32 mouse cellular contexts compared by ENCODE assay signal in the genomic region with DNA sequence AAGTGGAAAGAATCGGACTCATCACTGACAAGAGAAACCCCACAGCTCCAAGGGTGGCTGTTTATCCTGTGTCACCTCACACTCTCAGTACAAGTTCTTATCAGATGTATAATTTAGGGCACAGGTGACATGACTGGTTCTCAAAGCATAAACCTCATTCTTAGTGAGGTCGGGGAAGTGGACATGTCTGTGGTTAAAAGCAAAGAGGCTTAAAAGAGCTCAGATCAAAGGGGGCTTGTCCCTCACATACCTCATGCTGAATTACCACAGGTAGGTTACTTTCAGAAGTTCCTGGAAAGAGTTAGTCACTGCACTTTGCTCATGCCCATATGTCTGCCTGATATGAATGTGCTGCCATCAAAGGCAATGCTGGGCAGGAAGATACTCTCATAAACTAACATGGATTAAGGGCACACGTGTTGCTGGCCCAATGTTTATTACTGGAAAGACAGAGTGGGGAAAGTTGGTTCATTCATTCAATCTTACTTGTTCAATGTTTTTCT. TPM values are rescaled to one million over a fixed set of nuclear protein-coding genes. Genes with fewer than 3 reads are reported as not detected.
DNase-seq lines count a peak whose midpoint lies in the region; ATAC-seq and TF ChIP-seq lines count a peak whose summit lies in the region.
"Had no signal": no experiment of that assay in that cellular context is flagged by ENCODE, and none has a peak within 500 bp of the region (broad histone marks: within the 10 kb centered on the region; RNA-seq: fewer than 3 reads in every experiment).

No protein-coding gene starts in this region.

- 83% methylated on average over 3 of the region's 3 CpGs for WGBS in kidney, embryonic 16.5 days
- 40% methylated on average over 3 of the region's 3 CpGs for WGBS in thymus, adult 2 months

- TF ChIP-seq POLR2A in thymus, adult 2 months (IDR thresholded peaks at IDR 0.05; ENCODE audit: control insufficient read depth, extremely low read depth, insufficient read depth, low read length, poor library complexity), result no peak

- no peaks in the 10 kb centered on the region for H3K27me3 ChIP-seq in kidney, embryonic 16.5 days (ENCODE audit: insufficient read depth, low read length)
- no peaks in the 10 kb centered on the region for H3K27me3 ChIP-seq in thymus, adult 2 months (ENCODE audit: control insufficient read depth, insufficient read depth, low read length)
- H3K27me3 ChIP-seq: forebrain, embryonic 13.5 days; hindbrain, embryonic 12.5 days; hindbrain, embryonic 15.5 days had no signal

- H3K27ac ChIP-seq in kidney, embryonic 16.5 days (ENCODE audit: low read length), result no peak overlapping the region
- H3K27ac ChIP-seq in thymus, adult 2 months (ENCODE audit: control insufficient read depth, insufficient read depth, low read length), result no peak overlapping the region
- H3K27ac ChIP-seq: forebrain, embryonic 10.5 days; forebrain, embryonic 13.5 days; gastrocnemius, adult 2 months; hindbrain, embryonic 12.5 days; hindbrain, embryonic 15.5 days had no signal

- H3K9ac ChIP-seq in kidney, embryonic 16.5 days (replicated peaks; ENCODE audit: low read length), result no peak overlapping the region
- H3K9ac ChIP-seq: forebrain, embryonic 13.5 days; hindbrain, embryonic 12.5 days; hindbrain, embryonic 15.5 days had no signal

- H3K4me3 ChIP-seq in kidney, embryonic 16.5 days (ENCODE audit: low read length), result no peak overlapping the region
- H3K4me3 ChIP-seq in thymus, adult 2 months (ENCODE audit: control insufficient read depth, insufficient read depth, low read length), result no peak overlapping the region
- H3K4me3 ChIP-seq: forebrain, embryonic 10.5 days; forebrain, embryonic 13.5 days; gastrocnemius, adult 2 months; hindbrain, embryonic 12.5 days; hindbrain, embryonic 15.5 days had no signal

- no peaks in the 10 kb centered on the region for H3K4me1 ChIP-seq in kidney, embryonic 16.5 days (ENCODE audit: insufficient read depth, low read length)
- H3K4me1 ChIP-seq in thymus, adult 2 months (replicated peaks; ENCODE audit: control insufficient read depth, insufficient read depth, low read length), result no peaks in the 10 kb centered on the region
- H3K4me1 ChIP-seq: forebrain, embryonic 13.5 days; hindbrain, embryonic 12.5 days; hindbrain, embryonic 15.5 days had no signal

- DNase-seq in CD4-positive, CD25-positive, alpha-beta regulatory T cell, adult 2 months (ENCODE audit: low read depth, low spot score), result peak; percentile 17
- DNase-seq in thymus, adult 2 months, result no peak
- DNase-seq: adrenal gland, postnatal 10 days; adrenal gland, postnatal 36 days; B cell, adult 2 months; cerebellum, adult 18-20 months; cerebellum, adult 9-10 months; cerebellum, postnatal 14 days; gastrocnemius, adult 2 months; gastrocnemius, postnatal 14 days; heart, adult 11 months had no signal

- no peaks in the 10 kb centered on the region for H3K36me3 ChIP-seq in kidney, embryonic 16.5 days (ENCODE audit: insufficient read depth, low read length)
- no peaks in the 10 kb centered on the region for H3K36me3 ChIP-seq in thymus, adult 2 months (ENCODE audit: control insufficient read depth, insufficient read depth, low read length)
- H3K36me3 ChIP-seq: forebrain, embryonic 10.5 days; hindbrain, embryonic 12.5 days; hindbrain, embryonic 15.5 days had no signal

- no peaks in the 10 kb centered on the region for H3K9me3 ChIP-seq in kidney, embryonic 16.5 days (ENCODE audit: low read length)
- H3K9me3 ChIP-seq: forebrain, embryonic 10.5 days; forebrain, embryonic 13.5 days; hindbrain, embryonic 12.5 days; hindbrain, embryonic 15.5 days had no signal

- TF ChIP-seq CTCF in thymus, adult 2 months (IDR thresholded peaks at IDR 0.05; ENCODE audit: borderline replicate concordance, control insufficient read depth, extremely low read depth, insufficient read depth, low read length, poor library complexity), result no peak

- peak; percentile 43 for ATAC-seq in activated CD4-positive, CD25-positive, alpha-beta regulatory T cell, adult 4 months
- 0 out of 2 replicates have a peak, but pooled peaks have one; percentile 21 for ATAC-seq in megakaryocyte, adult 5-6 weeks (ENCODE audit: poor library complexity, severe bottlenecking)
- ATAC-seq in megakaryocyte progenitor cell, adult 5-6 weeks (replicated peaks; ENCODE audit: poor library complexity), result no peak
- no peak for ATAC-seq in kidney, embryonic 16.5 days (ENCODE audit: low FRiP score, low TSS enrichment)
- ATAC-seq: forebrain, embryonic 13.5 days; forebrain, embryonic 16.5 days; intestine, embryonic 16.5 days had no signal

- H3K4me2 ChIP-seq in kidney, embryonic 16.5 days (replicated peaks; ENCODE audit: low read depth, low read length), result no peak overlapping the region
- H3K4me2 ChIP-seq: forebrain, embryonic 13.5 days; heart, embryonic 11.5 days; hindbrain, embryonic 12.5 days; hindbrain, embryonic 15.5 days had no signal

RNA-seq across cellular contexts. Expression of gene Il17a, which starts 9.8 kb away (rescaled TPM):
- not detected for polyA plus RNA-seq in activated CD4-positive, CD25-positive, alpha-beta regulatory T cell, adult 4 months (2017; shearing (Covaris generic))
- total RNA-seq in megakaryocyte, adult 5-6 weeks (2015), result not detected in 2 replicates
- not detected in 2 replicates for total RNA-seq in megakaryocyte, adult 5-6 weeks (2017)
- total RNA-seq in megakaryocyte progenitor cell, adult 5-6 weeks (2015), result not detected in 2 replicates
- not detected in 2 replicates for total RNA-seq in megakaryocyte progenitor cell, adult 5-6 weeks (2017)
- not detected in 2 replicates for polyA plus RNA-seq in kidney, embryonic 16.5 days (2015; fragmentation: Nextera tagmentation; extraction: Ambion mirVana)
- 0.19 TPM in 1 of 2 replicates, not detected in the other for polyA plus RNA-seq in thymus, adult 2 months (2012; rRNA removed)
- total RNA-seq: adrenal gland, postnatal 10 days; adrenal gland, postnatal 36 days; gastrocnemius, adult 2 months; gastrocnemius, postnatal 14 days; gastrocnemius, postnatal 4 days; heart, adult 8-10 months; heart, postnatal 25 days; hematopoietic stem cell, adult 5-6 weeks; MEL had no signal
- polyA plus RNA-seq: embryonic facial prominence, embryonic 11.5 days; embryonic facial prominence, embryonic 14.5 days; forebrain, embryonic 10.5 days; forebrain, embryonic 13.5 days; forebrain, embryonic 16.5 days; frontal cortex, adult 2 months; heart, embryonic 11.5 days; heart, embryonic 14.5 days; heart, postnatal 0 days; hindbrain, embryonic 12.5 days; hindbrain, embryonic 15.5 days; intestine, embryonic 16.5 days had no signal

RNA-seq across cellular contexts. Expression of gene Il17f, which starts 49.9 kb away (rescaled TPM):
- not detected for polyA plus RNA-seq in activated CD4-positive, CD25-positive, alpha-beta regulatory T cell, adult 4 months (2017; shearing (Covaris generic))
- 0.40 and 1.8 TPM in 2 replicates for total RNA-seq in megakaryocyte, adult 5-6 weeks (2015)
- not detected in 2 replicates for total RNA-seq in megakaryocyte, adult 5-6 weeks (2017)
- total RNA-seq in megakaryocyte progenitor cell, adult 5-6 weeks (2015), result 0.30 TPM in 1 of 2 replicates, not detected in the other
- 0.50 TPM in 1 of 2 replicates, not detected in the other for total RNA-seq in megakaryocyte progenitor cell, adult 5-6 weeks (2017)
- polyA plus RNA-seq in kidney, embryonic 16.5 days (2015; fragmentation: Nextera tagmentation; extraction: Ambion mirVana), result not detected in 2 replicates
- 0.15 and 0.49 TPM in 2 replicates for polyA plus RNA-seq in thymus, adult 2 months (2012; rRNA removed)
- total RNA-seq: adrenal gland, postnatal 10 days; adrenal gland, postnatal 36 days; gastrocnemius, adult 2 months; gastrocnemius, postnatal 14 days; gastrocnemius, postnatal 4 days; heart, adult 8-10 months; heart, postnatal 25 days; hematopoietic stem cell, adult 5-6 weeks; MEL had no signal
- polyA plus RNA-seq: embryonic facial prominence, embryonic 11.5 days; embryonic facial prominence, embryonic 14.5 days; forebrain, embryonic 16.5 days; frontal cortex, adult 2 months; heart, embryonic 11.5 days; heart, postnatal 0 days; hindbrain, embryonic 15.5 days; intestine, embryonic 16.5 days had no signal

Comparison
In these comparisons a context has a peak if more than half of its experiments do, and no peak if none do; other contexts are left out.
1. ATAC-seq: peak in activated CD4-positive, CD25-positive, alpha-beta regulatory T cell, adult 4 months (single experiment) and megakaryocyte, adult 5-6 weeks (single experiment); none in megakaryocyte progenitor cell, adult 5-6 weeks (single experiment) and kidney, embryonic 16.5 days (single experiment).